Mouse (Mus musculus) MEL (cell line): ENCODE measurements around the gene B3gnt7.

ENCODE experiments used
- CHD2 ChIP-seq: IDR thresholded peaks from 2 replicates; pipeline ENCODE4 v1.6.1; 2011; ENCODE audit warnings: low read length, improper control_type of control experiment
- CTCF ChIP-seq, 3 experiments: IDR thresholded peaks in 2 of 3; conservative IDR thresholded peaks in 1 of 3; 2 replicates each; pipeline ENCODE4 v1.5.1; 2011 to 2012; ENCODE audit warnings: low read length in 3 of 3, low read depth in 2 of 3, mild to moderate bottlenecking in 2 of 3, improper control_type of control experiment in 1 of 3, inconsistent platforms in 1 of 3, mixed read lengths in 1 of 3, moderate library complexity in 1 of 3; ENCODE audit not compliant: control insufficient read depth in 1 of 3, insufficient read depth in 1 of 3, poor library complexity in 1 of 3, severe bottlenecking in 1 of 3
- E2F4 ChIP-seq: IDR thresholded peaks from 2 replicates; pipeline ENCODE4 v1.6.1; 2011; ENCODE audit warnings: low read depth, low read length, improper control_type of control experiment, borderline replicate concordance
- EP300 ChIP-seq, 2 experiments: IDR thresholded peaks; 2 replicates each; pipeline ENCODE4 v1.6.1; 2011; ENCODE audit warnings: improper control_type of control experiment in 2 of 2, low read length in 2 of 2, low read depth in 1 of 2, mild to moderate bottlenecking in 1 of 2
- MAX ChIP-seq: IDR thresholded peaks from 2 replicates; pipeline ENCODE4 v1.6.1; 2011; ENCODE audit warnings: low read length, improper control_type of control experiment
- TAL1 ChIP-seq: IDR thresholded peaks from 2 replicates; pipeline ENCODE4 v1.6.1; 2012; ENCODE audit warnings: mild to moderate bottlenecking, inconsistent platforms, low read length, moderate library complexity, mixed read lengths

- TF ChIP-seq CHD2: no peak
- no peak for TF ChIP-seq TAL1
- no peak for TF ChIP-seq MAX
- no peak for TF ChIP-seq E2F4
- no peak for TF ChIP-seq EP300 (IDR thresholded peaks at IDR 0.05; ENCODE audit: low read depth in 1 of 2, low read length in 2 of 2)
- peak in 2 of 3 experiments; percentile 22 to 38; a peak in 3 of 6 replicates for TF ChIP-seq CTCF (IDR thresholded peaks at IDR 0.05 in 2 of 3, conservative IDR thresholded peaks at IDR 0.05 in 1 of 3; ENCODE audit: control insufficient read depth in 1 of 3, insufficient read depth in 1 of 3, low read depth in 2 of 3, low read length in 3 of 3, poor library complexity in 1 of 3, severe bottlenecking in 1 of 3)
Observed at GRCm38 (mm10) chr1:86301221-86302091, 1.2 kb upstream of the B3gnt7 start.
